In the genomic region with DNA sequence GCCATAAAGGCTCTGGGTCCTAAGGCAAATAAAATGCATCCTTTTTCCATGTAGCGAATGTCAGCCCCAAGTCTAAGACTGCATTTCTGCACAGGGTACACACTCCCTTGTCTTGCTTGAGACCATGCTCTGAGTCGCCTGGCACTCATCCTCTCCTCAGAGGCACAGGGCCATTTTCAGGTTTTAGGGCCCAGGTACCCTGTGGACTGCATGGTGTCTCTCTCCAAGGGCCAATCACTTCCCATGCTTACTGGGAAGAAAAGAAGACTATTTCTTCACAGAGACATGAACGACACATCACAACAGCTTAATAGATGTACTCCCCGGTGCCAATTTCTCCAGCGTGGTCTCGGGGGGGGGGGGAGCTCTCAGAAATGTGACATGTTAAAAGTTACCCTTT, we compare ENCODE assay signal across 16 mouse cellular contexts.
"Had no signal": no experiment of that assay in that cellular context is flagged by ENCODE, and none has a peak within 500 bp of the region (broad histone marks: within the 10 kb centered on the region; RNA-seq: fewer than 3 reads in every experiment).

No protein-coding gene starts in this region.

- H3K9ac ChIP-seq: neural tube, embryonic 13.5 days; neural tube, embryonic 15.5 days; stomach, embryonic 15.5 days had no signal

- H3K4me2 ChIP-seq: neural tube, embryonic 13.5 days; neural tube, embryonic 15.5 days; stomach, embryonic 15.5 days had no signal

- H3K27me3 ChIP-seq: neural tube, embryonic 13.5 days; neural tube, embryonic 15.5 days; stomach, embryonic 15.5 days had no signal

- DNase-seq: retina, postnatal 1 day; right cerebral cortex, adult 18-20 months; right cerebral cortex, postnatal 14 days; right cerebral cortex, postnatal 25 days; right cerebral cortex, postnatal 4 days; spleen, adult 18-20 months; thymus, adult 18-20 months; thymus, adult 2 months; thymus, postnatal 14 days; thymus, postnatal 25 days; thymus, postnatal 36 days; thymus, postnatal 4 days had no signal

- H3K36me3 ChIP-seq: neural tube, embryonic 13.5 days; neural tube, embryonic 15.5 days; stomach, embryonic 15.5 days had no signal

- H3K9me3 ChIP-seq: neural tube, embryonic 13.5 days; neural tube, embryonic 15.5 days; stomach, embryonic 15.5 days had no signal

- H3K4me1 ChIP-seq: neural tube, embryonic 13.5 days; stomach, embryonic 15.5 days had no signal

- H3K4me3 ChIP-seq: neural tube, embryonic 13.5 days; neural tube, embryonic 15.5 days; stomach, embryonic 15.5 days had no signal

- H3K27ac ChIP-seq: neural tube, embryonic 13.5 days; neural tube, embryonic 15.5 days; stomach, embryonic 15.5 days; stomach, postnatal 0 days had no signal
